Mouse (Mus musculus) erythroblast, embryonic 14.5 days (primary cell): ENCODE data around the gene Pld2.

Experiments
- GATA1 ChIP-seq: IDR thresholded peaks from 2 replicates; pipeline ENCODE4 v1.6.1; 2012; ENCODE audit warnings: low read length, inconsistent platforms, mixed read lengths
- TAL1 ChIP-seq: IDR thresholded peaks from 3 replicates; pipeline ENCODE4 v1.6.1; 2012; ENCODE audit warnings: low read length, inconsistent platforms, mixed read lengths

GRCm38 (mm10) chr11:70591733-70592132, 51.9 kb downstream of the Pld2 start:
- TF ChIP-seq TAL1, result no peak
- TF ChIP-seq GATA1, result no peak
